Mouse (Mus musculus) megakaryocyte progenitor cell, adult 5-6 weeks (primary cell): ENCODE measurements around the gene 6030452D12Rik. TPM values are rescaled to one million over a fixed set of nuclear protein-coding genes. Genes with fewer than 3 reads are reported as not detected.

Experiments
- ATAC-seq: replicated peaks from 2 replicates; pipeline ENCODE4 v1.8.0; 2016; ENCODE audit warnings: mild to moderate bottlenecking, moderate TSS enrichment, inconsistent platforms; ENCODE audit not compliant: poor library complexity
- total RNA-seq, 2 experiments: library from RNA; stranded (forward) in 1 of 2; stranded (reverse) in 1 of 2; fragments of 157-497, 149-512 nt in 1 of 2; fragments of 200-1000 nt in 1 of 2; gene quantifications; 2 replicates each; pipeline versions ENCODE4 v1.2.3 to v1.2.4; 2015 to 2017

Gene 6030452D12Rik
- total RNA-seq, 2 experiments from 2014 or later, result not detected

GRCm38 (mm10) chr8:106556068-106556645 lies 55.8 kb downstream of the 6030452D12Rik start:
- ATAC-seq, result peak; percentile 65

Other genes with a start within 250 kb of the 6030452D12Rik start
- not detected in 2 replicates for gene Smpd3, start 162.5 kb upstream of the 6030452D12Rik start, total RNA-seq (2015)
- not detected in 2 replicates for gene Smpd3, start 162.5 kb upstream of the 6030452D12Rik start, total RNA-seq (2017)
- 5.9 and 10.2 TPM in 2 replicates for gene Zfp90, start 85.2 kb upstream of the 6030452D12Rik start, total RNA-seq (2015)
- gene Zfp90, start 85.2 kb upstream of the 6030452D12Rik start, total RNA-seq (2017), result 6.2 and 8.4 TPM in 2 replicates
- gene Cdh3, start 10.4 kb downstream of the 6030452D12Rik start, total RNA-seq (2015), result not detected in 2 replicates
- gene Cdh3, start 10.4 kb downstream of the 6030452D12Rik start, total RNA-seq (2017), result not detected in 2 replicates
- 111 and 130 TPM in 2 replicates for gene Gm10073, start 72.9 kb downstream of the 6030452D12Rik start, total RNA-seq (2015)
- 8.4 and 9.5 TPM in 2 replicates for gene Gm10073, start 72.9 kb downstream of the 6030452D12Rik start, total RNA-seq (2017)
- 0.42 and 1.2 TPM in 2 replicates for gene Cdh1, start 102.8 kb downstream of the 6030452D12Rik start, total RNA-seq (2015)
- gene Cdh1, start 102.8 kb downstream of the 6030452D12Rik start, total RNA-seq (2017), result 0.62 and 1.3 TPM in 2 replicates
- gene Tango6, start 182.5 kb downstream of the 6030452D12Rik start, total RNA-seq (2015), result 6.4 and 8.0 TPM in 2 replicates
- 5.6 and 5.7 TPM in 2 replicates for gene Tango6, start 182.5 kb downstream of the 6030452D12Rik start, total RNA-seq (2017)